Mouse (Mus musculus): ENCODE data around the gene Kpnb1.

GRCm38 (mm10) chr11:97143196-97143900, 44.3 kb downstream of the Kpnb1 start:
- TF ChIP-seq CTCF (IDR thresholded peaks at IDR 0.05; ENCODE audit: borderline replicate concordance, extremely low read depth, insufficient read depth, insufficient read length) (no peak), POLR2A (IDR thresholded peaks at IDR 0.05; ENCODE audit: borderline replicate concordance, extremely low read depth, insufficient read depth, insufficient read length, poor library complexity, severe bottlenecking) (no peak)
